Mouse (Mus musculus) heart, adult 2 months (tissue): ENCODE measurements at regions not wholly inside any gene's neighbourhood (a gene's known extent, or its start where the extent isn't known, plus 50 kb on each side); places are given as distances from the start of the nearest gene placed in this dataset.

Experiments
- CTCF ChIP-seq: fragments of 200-600 bp; IDR thresholded peaks from 2 replicates; pipeline ENCODE4 v1.8.1; 2022; ENCODE audit warnings: antibody characterized with exemption, mild to moderate bottlenecking, moderate library complexity
- EP300 ChIP-seq: fragments of 200-500 bp; IDR thresholded peaks from 2 replicates; pipeline ENCODE4 v1.6.1; 2011; ENCODE audit warnings: low read depth, low read length, control low read depth; ENCODE audit not compliant: insufficient read depth

GRCm38 (mm10) chr16:73245073-73245590, 937.0 kb downstream of the Robo1 start:
- no peak for TF ChIP-seq CTCF
- no peak for TF ChIP-seq EP300
